Mouse (Mus musculus): ENCODE results near the gene Gm9747. TPM values are rescaled to one million over a fixed set of nuclear protein-coding genes. Genes with fewer than 3 reads are reported as not detected.

The Gm9747 gene
- polyA plus RNA-seq, 1 experiment: 0.15 TPM

DNA sequence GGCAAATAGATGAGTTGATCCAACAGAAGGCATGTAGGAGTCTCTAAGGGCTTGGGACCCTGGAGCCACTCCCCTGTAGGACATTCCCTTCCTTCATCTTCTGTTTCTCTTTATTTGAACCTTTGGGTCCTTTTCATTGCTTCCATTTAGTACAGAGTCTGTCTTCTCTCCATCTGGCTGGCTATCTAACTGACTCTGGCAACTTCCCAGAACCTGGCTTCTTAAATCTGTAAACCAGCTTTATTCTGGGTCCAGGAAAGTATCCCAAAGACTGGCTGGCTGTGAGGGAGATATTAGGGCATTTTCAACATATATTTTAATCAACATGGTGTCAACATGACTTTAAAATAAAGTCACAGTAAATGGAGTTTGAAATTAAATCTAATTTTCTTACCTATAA, 4.1 kb upstream of the Gm9747 start:
- TF ChIP-seq CTCF (IDR thresholded peaks at IDR 0.05; ENCODE audit: borderline replicate concordance, extremely low read depth, insufficient read depth, insufficient read length) (no peak), POLR2A (IDR thresholded peaks at IDR 0.05; ENCODE audit: borderline replicate concordance, extremely low read depth, insufficient read depth, insufficient read length, poor library complexity, severe bottlenecking) (no peak)
- peak; percentile 10 for DNase-seq (ENCODE audit: low read depth)

- no peak for DNase-seq (ENCODE audit: low read depth)
- TF ChIP-seq CTCF (IDR thresholded peaks at IDR 0.05; ENCODE audit: borderline replicate concordance, extremely low read depth, insufficient read depth, insufficient read length) (no peak), POLR2A (IDR thresholded peaks at IDR 0.05; ENCODE audit: borderline replicate concordance, extremely low read depth, insufficient read depth, insufficient read length, poor library complexity, severe bottlenecking) (no peak)
Measured at GRCm38 (mm10) chr1:82234616-82235015, 1.7 kb downstream of the Gm9747 start.

DNA sequence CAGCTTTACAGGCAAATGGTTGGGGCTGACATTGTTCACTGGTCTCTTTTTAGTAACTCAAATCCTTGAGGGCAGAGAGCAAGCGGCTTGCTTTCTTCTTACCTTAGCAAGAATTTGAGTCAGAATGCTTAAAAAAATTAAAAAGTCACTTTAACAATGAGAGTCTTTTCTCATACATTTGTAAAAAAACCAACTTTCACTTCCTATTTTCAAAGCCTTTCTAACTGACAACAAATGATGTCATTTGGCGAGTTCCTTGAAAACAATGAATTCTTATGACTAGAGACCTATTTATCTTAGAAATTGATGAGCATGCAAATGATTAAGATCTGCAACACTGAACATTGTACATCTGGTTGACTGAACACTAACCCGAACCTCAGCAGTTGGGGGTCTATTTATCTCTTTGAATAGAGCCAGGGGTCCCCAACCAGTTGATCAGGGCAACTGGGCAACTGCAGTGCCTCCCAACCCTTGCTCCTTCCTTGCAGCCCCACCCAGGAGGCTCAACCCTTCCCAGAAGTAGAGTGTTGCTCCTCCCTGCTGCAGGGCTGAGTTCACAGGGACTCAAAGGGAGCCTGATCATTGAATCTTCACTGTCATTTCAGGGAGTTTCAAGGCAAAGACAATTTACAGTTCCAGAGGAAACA, 2.7 kb downstream of the Gm9747 start:
- TF ChIP-seq CTCF (IDR thresholded peaks at IDR 0.05; ENCODE audit: borderline replicate concordance, extremely low read depth, insufficient read depth, insufficient read length) (no peak), POLR2A (IDR thresholded peaks at IDR 0.05; ENCODE audit: borderline replicate concordance, extremely low read depth, insufficient read depth, insufficient read length, poor library complexity, severe bottlenecking) (no peak)
- no peak for DNase-seq (ENCODE audit: low read depth)

DNA sequence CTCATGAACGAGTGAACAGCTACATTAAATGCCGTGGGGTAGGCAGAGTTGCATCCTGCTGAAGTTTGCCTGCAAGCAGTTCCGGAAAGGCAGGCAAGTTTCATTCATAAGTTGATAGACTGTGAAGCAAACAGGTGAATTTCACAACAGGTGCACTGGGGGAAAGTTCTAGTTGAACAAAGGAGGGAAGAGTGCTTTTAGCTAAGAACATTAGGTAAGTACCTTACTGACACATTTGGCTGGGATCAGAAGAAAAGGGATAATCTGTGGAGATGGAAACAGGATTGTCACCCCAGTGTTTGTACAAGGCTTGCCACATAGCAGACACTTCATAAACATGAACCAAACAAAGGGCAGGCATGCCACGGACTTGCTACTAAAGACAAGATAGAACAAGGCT, 5.3 kb downstream of the Gm9747 start:
- DNase-seq (ENCODE audit: low read depth): no peak
- no peak for TF ChIP-seq CTCF (IDR thresholded peaks at IDR 0.05; ENCODE audit: borderline replicate concordance, extremely low read depth, insufficient read depth, insufficient read length)
- no peak for TF ChIP-seq POLR2A (IDR thresholded peaks at IDR 0.05; ENCODE audit: borderline replicate concordance, extremely low read depth, insufficient read depth, insufficient read length, poor library complexity, severe bottlenecking)

DNA sequence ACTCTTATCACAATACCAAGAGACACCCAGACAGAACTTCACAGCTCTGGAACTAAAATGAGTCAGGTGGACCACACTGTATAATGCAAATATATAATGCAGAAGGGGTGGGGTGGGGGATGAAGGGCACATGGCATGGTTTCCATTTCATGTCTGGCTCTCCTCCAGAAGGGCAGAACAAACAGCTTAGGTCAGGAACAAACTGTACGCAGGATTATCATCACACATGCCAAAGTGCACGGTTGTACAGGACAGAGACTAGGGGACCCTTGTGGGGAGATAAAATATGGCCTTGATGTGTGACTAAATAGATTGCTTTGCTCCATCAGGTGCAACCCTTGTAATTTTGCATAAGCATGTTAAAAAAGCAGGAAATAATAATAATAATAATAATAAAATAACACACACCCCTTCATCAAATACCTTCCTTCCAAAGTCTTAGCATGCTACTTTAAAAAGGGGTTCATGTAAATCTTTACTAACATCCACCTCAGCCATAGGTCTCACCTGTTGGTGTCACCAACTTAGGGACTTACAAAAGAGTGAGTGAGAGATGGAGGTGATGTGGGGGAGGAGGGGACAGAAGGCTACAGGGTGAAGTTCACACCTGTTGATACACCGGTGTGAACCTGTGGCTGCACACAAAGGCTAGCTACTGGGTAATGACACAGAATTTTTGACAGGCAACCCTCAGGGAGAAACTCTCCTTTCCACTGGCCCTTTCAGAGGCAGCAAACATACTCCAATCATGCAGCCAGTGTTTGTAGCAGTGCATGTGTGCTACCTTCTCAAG, 6.7 kb downstream of the Gm9747 start:
- no peak for DNase-seq (ENCODE audit: low read depth)
- TF ChIP-seq CTCF (IDR thresholded peaks at IDR 0.05; ENCODE audit: borderline replicate concordance, extremely low read depth, insufficient read depth, insufficient read length): no peak
- no peak for TF ChIP-seq POLR2A (IDR thresholded peaks at IDR 0.05; ENCODE audit: borderline replicate concordance, extremely low read depth, insufficient read depth, insufficient read length, poor library complexity, severe bottlenecking)

DNA sequence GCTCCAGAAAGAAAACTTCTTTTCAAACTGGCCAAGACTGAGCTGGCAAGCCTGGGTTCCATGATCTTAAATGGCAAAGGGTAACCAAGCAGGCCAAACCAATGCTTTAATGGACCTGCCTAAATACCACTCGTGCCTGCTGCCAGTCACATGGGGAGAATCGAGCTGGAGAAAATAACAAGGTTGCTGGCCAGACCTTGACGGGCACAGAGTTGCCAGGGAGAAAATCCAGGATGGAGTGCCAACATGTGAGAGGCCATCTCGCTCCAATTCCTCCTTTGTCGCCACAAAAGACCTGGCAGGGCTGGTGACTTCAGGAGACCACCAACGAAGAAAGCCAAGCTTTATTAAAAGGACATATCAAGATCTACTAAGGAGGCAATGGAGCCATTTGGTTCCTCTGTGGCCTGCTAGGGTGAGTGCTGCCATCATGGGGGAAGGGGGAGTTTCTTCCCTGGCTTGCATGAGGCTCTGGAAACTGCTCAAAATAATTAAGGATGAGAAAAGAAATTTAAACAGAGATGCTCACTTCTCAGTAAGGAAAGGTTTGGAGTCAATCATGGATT, 10.4 kb downstream of the Gm9747 start:
- peak; percentile 77 for DNase-seq (ENCODE audit: low read depth)
- TF ChIP-seq POLR2A (IDR thresholded peaks at IDR 0.05; ENCODE audit: borderline replicate concordance, extremely low read depth, insufficient read depth, insufficient read length, poor library complexity, severe bottlenecking) (no peak), CTCF (IDR thresholded peaks at IDR 0.05; ENCODE audit: borderline replicate concordance, extremely low read depth, insufficient read depth, insufficient read length) (no peak)

DNA sequence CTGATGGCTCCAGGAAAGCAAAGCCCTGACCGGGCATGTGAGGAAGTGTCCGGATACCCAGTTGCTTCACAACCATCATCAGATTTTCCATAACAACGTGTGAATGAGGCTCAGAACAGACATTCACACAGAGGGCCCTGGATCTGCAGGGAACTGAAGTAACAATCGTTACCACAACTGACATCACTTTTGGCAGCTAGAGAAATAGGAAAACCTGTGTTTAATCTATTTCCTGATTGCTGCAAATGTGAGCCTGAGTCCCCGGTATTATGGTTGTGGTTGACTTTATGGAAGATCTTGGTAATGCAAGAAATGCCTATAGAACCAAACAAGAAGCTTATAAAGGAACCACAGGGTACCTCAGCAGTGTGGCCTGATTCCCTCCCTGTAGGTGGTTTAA, 12.1 kb downstream of the Gm9747 start:
- DNase-seq (ENCODE audit: low read depth): no peak

DNA sequence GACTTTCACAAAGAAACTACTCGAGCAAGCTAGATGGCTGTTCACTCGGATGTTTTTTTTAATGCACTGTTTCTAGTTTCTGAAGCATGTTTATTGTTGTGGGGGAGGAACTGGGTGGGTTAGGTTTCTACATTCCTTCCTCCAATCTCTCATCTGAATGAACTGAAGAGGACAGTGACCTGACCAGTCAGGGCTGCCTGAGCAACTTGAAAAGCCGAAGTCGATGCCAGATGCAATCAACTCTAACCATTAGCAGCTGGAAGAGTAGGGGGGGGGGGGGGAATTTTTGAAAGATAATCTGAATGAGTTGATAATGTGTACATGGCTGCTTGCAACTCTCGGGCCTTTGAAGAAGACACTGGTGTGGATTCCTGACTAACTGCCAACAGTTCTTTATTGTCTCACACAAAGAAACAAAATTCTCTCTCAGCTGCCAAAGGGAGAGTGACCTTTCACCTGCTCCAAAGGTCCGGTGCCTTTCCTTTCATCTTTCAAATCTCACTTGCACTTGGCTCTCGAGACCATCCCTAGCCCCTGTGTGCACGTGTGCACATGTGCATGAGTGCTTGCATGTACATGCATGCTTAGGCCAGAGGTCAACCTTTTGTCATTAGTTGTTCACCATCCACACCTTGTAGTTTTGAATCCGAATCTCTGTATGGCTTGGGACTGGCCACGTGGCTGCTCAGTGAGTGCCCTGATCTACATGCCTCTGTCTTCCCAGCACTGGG, 14.5 kb downstream of the Gm9747 start:
- DNase-seq (ENCODE audit: low read depth): peak; percentile 40

More for the DNA sequence above, 12.1 kb downstream of the Gm9747 start:
- TF ChIP-seq CTCF (IDR thresholded peaks at IDR 0.05; ENCODE audit: borderline replicate concordance, extremely low read depth, insufficient read depth, insufficient read length): no peak

GRCm38 (mm10) chr1:82253789-82254445, 21.0 kb downstream of the Gm9747 start:
- DNase-seq (ENCODE audit: low read depth): peak; percentile 15
- no peak for TF ChIP-seq POLR2A (IDR thresholded peaks at IDR 0.05; ENCODE audit: borderline replicate concordance, extremely low read depth, insufficient read depth, insufficient read length, poor library complexity, severe bottlenecking)

More for the DNA sequence above, 14.5 kb downstream of the Gm9747 start:
- TF ChIP-seq POLR2A (IDR thresholded peaks at IDR 0.05; ENCODE audit: borderline replicate concordance, extremely low read depth, insufficient read depth, insufficient read length, poor library complexity, severe bottlenecking) (no peak), CTCF (IDR thresholded peaks at IDR 0.05; ENCODE audit: borderline replicate concordance, extremely low read depth, insufficient read depth, insufficient read length) (no peak)

GRCm38 (mm10) chr1:82257457-82257856, 24.5 kb downstream of the Gm9747 start:
- TF ChIP-seq CTCF (IDR thresholded peaks at IDR 0.05; ENCODE audit: borderline replicate concordance, extremely low read depth, insufficient read depth, insufficient read length): no peak
- TF ChIP-seq POLR2A (IDR thresholded peaks at IDR 0.05; ENCODE audit: borderline replicate concordance, extremely low read depth, insufficient read depth, insufficient read length, poor library complexity, severe bottlenecking): no peak
- DNase-seq (ENCODE audit: low read depth): peak; percentile 53

- DNase-seq (ENCODE audit: low read depth): no peak
- TF ChIP-seq POLR2A (IDR thresholded peaks at IDR 0.05; ENCODE audit: borderline replicate concordance, extremely low read depth, insufficient read depth, insufficient read length, poor library complexity, severe bottlenecking) (no peak), CTCF (IDR thresholded peaks at IDR 0.05; ENCODE audit: borderline replicate concordance, extremely low read depth, insufficient read depth, insufficient read length) (no peak)
Measured at GRCm38 (mm10) chr1:82258331-82258730, 25.4 kb downstream of the Gm9747 start.

Data from brain, embryonic 14.5 days (tissue).